Mouse (Mus musculus): ENCODE results near the gene Aloxe3.

GRCm38 (mm10) chr11:69135361-69135760 is 9.7 kb downstream of the Aloxe3 start:
- TF ChIP-seq CTCF (conservative IDR thresholded peaks at IDR 0.05; ENCODE audit: low read length) = no peak
- TF ChIP-seq POU5F1 (IDR thresholded peaks at IDR 0.05; ENCODE audit: borderline replicate concordance, low read length) = no peak
